Mouse (Mus musculus): ENCODE measurements around the gene Usf2. TPM values are rescaled to one million over a fixed set of nuclear protein-coding genes. Genes with fewer than 3 reads are reported as not detected.

Usf2 gene
- polyA plus RNA-seq, 1 experiment from 2014 or later = 18.3 TPM

Other genes starting within 250 kb of the Usf2 start
- gene Atp4a, start 244.6 kb downstream of the Usf2 start, polyA plus RNA-seq (2014; fragmentation: Nextera tagmentation; extraction: Ambion mirVana) = 0.32 and 0.54 TPM in 2 replicates
- gene Tmem147, start 227.3 kb downstream of the Usf2 start, polyA plus RNA-seq (2014; fragmentation: Nextera tagmentation; extraction: Ambion mirVana) = 212 and 214 TPM in 2 replicates
- 0.33 and 0.38 TPM in 2 replicates for gene Gapdhs, start 213.1 kb downstream of the Usf2 start, polyA plus RNA-seq (2014; fragmentation: Nextera tagmentation; extraction: Ambion mirVana)
- gene Sbsn, start 205.3 kb downstream of the Usf2 start, polyA plus RNA-seq (2014; fragmentation: Nextera tagmentation; extraction: Ambion mirVana) = 12.4 and 33.7 TPM in 2 replicates
- 123 and 159 TPM in 2 replicates for gene Dmkn, start 193.0 kb downstream of the Usf2 start, polyA plus RNA-seq (2014; fragmentation: Nextera tagmentation; extraction: Ambion mirVana)
- 428 and 557 TPM in 2 replicates for gene Krtdap, start 168.9 kb downstream of the Usf2 start, polyA plus RNA-seq (2014; fragmentation: Nextera tagmentation; extraction: Ambion mirVana)
- gene Ffar2, start 133.0 kb downstream of the Usf2 start, polyA plus RNA-seq (2014; fragmentation: Nextera tagmentation; extraction: Ambion mirVana) = 0.14 and 0.46 TPM in 2 replicates
- gene Ffar3, start 100.6 kb downstream of the Usf2 start, polyA plus RNA-seq (2014; fragmentation: Nextera tagmentation; extraction: Ambion mirVana) = not detected in 2 replicates
- not detected in 2 replicates for gene Ffar1, start 95.2 kb downstream of the Usf2 start, polyA plus RNA-seq (2014; fragmentation: Nextera tagmentation; extraction: Ambion mirVana)
- 0.22 TPM in 1 of 2 replicates, not detected in the other for gene Cd22, start 76.5 kb downstream of the Usf2 start, polyA plus RNA-seq (2014; fragmentation: Nextera tagmentation; extraction: Ambion mirVana)
- gene Mag, start 41.9 kb downstream of the Usf2 start, polyA plus RNA-seq (2014; fragmentation: Nextera tagmentation; extraction: Ambion mirVana) = 1.3 and 1.4 TPM in 2 replicates
- 0.97 TPM in 1 of 2 replicates, not detected in the other for gene Hamp2, start 32.1 kb downstream of the Usf2 start, polyA plus RNA-seq (2014; fragmentation: Nextera tagmentation; extraction: Ambion mirVana)
- not detected in 2 replicates for gene Hamp, start 12.8 kb downstream of the Usf2 start, polyA plus RNA-seq (2014; fragmentation: Nextera tagmentation; extraction: Ambion mirVana)
- gene Lsr, start 16.7 kb upstream of the Usf2 start, polyA plus RNA-seq (2014; fragmentation: Nextera tagmentation; extraction: Ambion mirVana) = 22.7 and 26.0 TPM in 2 replicates
- 1.6 and 2.3 TPM in 2 replicates for gene Fam187b, start 17.0 kb upstream of the Usf2 start, polyA plus RNA-seq (2014; fragmentation: Nextera tagmentation; extraction: Ambion mirVana)
- 57.0 and 64.6 TPM in 2 replicates for gene Fxyd5, start 85.7 kb upstream of the Usf2 start, polyA plus RNA-seq (2014; fragmentation: Nextera tagmentation; extraction: Ambion mirVana)
- 37.0 and 40.9 TPM in 2 replicates for gene Fxyd7, start 94.7 kb upstream of the Usf2 start, polyA plus RNA-seq (2014; fragmentation: Nextera tagmentation; extraction: Ambion mirVana)
- 113 and 135 TPM in 2 replicates for gene Fxyd1, start 100.4 kb upstream of the Usf2 start, polyA plus RNA-seq (2014; fragmentation: Nextera tagmentation; extraction: Ambion mirVana)
- gene Lgi4, start 102.5 kb upstream of the Usf2 start, polyA plus RNA-seq (2014; fragmentation: Nextera tagmentation; extraction: Ambion mirVana) = 0.86 and 1.6 TPM in 2 replicates
- gene Fxyd3, start 119.9 kb upstream of the Usf2 start, polyA plus RNA-seq (2014; fragmentation: Nextera tagmentation; extraction: Ambion mirVana) = 48.8 and 71.7 TPM in 2 replicates
- 4.4 and 4.9 TPM in 2 replicates for gene Hpn, start 158.5 kb upstream of the Usf2 start, polyA plus RNA-seq (2014; fragmentation: Nextera tagmentation; extraction: Ambion mirVana)
- gene Scn1b, start 170.2 kb upstream of the Usf2 start, polyA plus RNA-seq (2014; fragmentation: Nextera tagmentation; extraction: Ambion mirVana) = 8.5 and 9.4 TPM in 2 replicates
- gene Gramd1a, start 199.1 kb upstream of the Usf2 start, polyA plus RNA-seq (2014; fragmentation: Nextera tagmentation; extraction: Ambion mirVana) = 65.4 and 65.7 TPM in 2 replicates

Measured in embryonic facial prominence, embryonic 14.5 days (tissue).